ENCODE assay signal across 12 mouse cellular contexts in the genomic region with DNA sequence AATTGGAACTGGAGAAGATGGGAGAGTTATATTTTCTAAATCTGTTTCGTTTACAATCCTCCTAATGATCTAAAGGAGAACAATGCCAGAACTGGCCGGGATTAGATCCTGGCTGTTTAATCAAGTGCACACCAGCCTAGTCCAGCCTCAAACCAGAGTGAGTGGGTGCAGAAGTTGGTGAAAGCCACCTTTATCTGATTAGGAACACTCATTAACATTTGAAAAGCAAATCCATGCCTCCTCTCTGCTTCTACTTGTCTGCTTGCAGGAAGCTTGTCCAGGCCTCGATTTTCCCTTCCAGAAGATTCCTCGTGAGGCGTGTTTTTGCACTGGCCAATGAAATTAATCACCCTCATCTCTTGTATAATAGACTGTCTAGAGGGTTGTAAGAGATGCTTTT.
"Had no signal": no experiment of that assay in that cellular context is flagged by ENCODE, and none has a peak within 500 bp of the region (broad histone marks: within the 10 kb centered on the region; RNA-seq: fewer than 3 reads in every experiment).

No protein-coding gene starts in this region.

- H3K4me1 ChIP-seq: liver, embryonic 13.5 days had no signal

- H3K36me3 ChIP-seq: liver, embryonic 13.5 days; midbrain, embryonic 13.5 days had no signal

- H3K27ac ChIP-seq: kidney, postnatal 0 days; layer of hippocampus, adult 2 months; liver, embryonic 13.5 days; macrophage; midbrain, embryonic 13.5 days had no signal

- H3K9me3 ChIP-seq: liver, embryonic 13.5 days; midbrain, embryonic 13.5 days had no signal

- H3K4me2 ChIP-seq: liver, embryonic 13.5 days; midbrain, embryonic 13.5 days had no signal

- H3K4me3 ChIP-seq: layer of hippocampus, adult 2 months; liver, embryonic 13.5 days; midbrain, embryonic 13.5 days had no signal

- DNase-seq: kidney, postnatal 25 days; layer of hippocampus, adult 9-11 months; liver, embryonic 13.5 days; lung, adult 2 months; thymus, adult 2 months; thymus, postnatal 14 days; thymus, postnatal 4 days had no signal

- H3K9ac ChIP-seq: liver, embryonic 13.5 days; midbrain, embryonic 13.5 days had no signal

- ATAC-seq: midbrain, embryonic 13.5 days; midbrain, embryonic 16.5 days had no signal

- H3K27me3 ChIP-seq: liver, embryonic 13.5 days; midbrain, embryonic 13.5 days had no signal
